Mouse (Mus musculus) frontal cortex, adult 2 months (tissue): ENCODE data around the gene Recql. TPM values are rescaled to one million over a fixed set of nuclear protein-coding genes. Genes with fewer than 3 reads are reported as not detected.
"Not testable (repeated sequence)": the region's sequence is repeated elsewhere in the genome, so short reads cannot be mapped to it uniquely, and the experiment has no call there.

Source experiments
- DNase-seq, 2 experiments: peaks; one replicate each; pipeline ENCODE4 v3.0.0; 2022; ENCODE audit warnings: low spot score in 1 of 2; ENCODE audit errors: extremely low spot score in 1 of 2
- polyA plus RNA-seq: library from polyadenylated mRNA; depleted of rRNA; stranded (reverse); fragments of >200 nt; gene quantifications from 2 replicates; pipeline ENCODE4 v1.2.3, GENCODE M21; 2012

Recql gene
- polyA plus RNA-seq, 1 experiment = 15.2 TPM

- no peak for DNase-seq
Observed at GRCm38 (mm10) chr6:142366473-142367018, 20.3 kb downstream of the Recql start.

- DNase-seq = no peak
Observed at GRCm38 (mm10) chr6:142365742-142366472, 21.0 kb downstream of the Recql start.

GRCm38 (mm10) chr6:142363019-142363576 lies 23.8 kb downstream of the Recql start:
- peak in 1 of 2 experiments; percentile 31 for DNase-seq

- DNase-seq = no peak
Observed at GRCm38 (mm10) chr6:142362036-142362435, 24.9 kb downstream of the Recql start.

GRCm38 (mm10) chr6:142357106-142357505 lies 29.8 kb downstream of the Recql start:
- DNase-seq = no peak

- DNase-seq = not testable (repeated sequence)
Observed at GRCm38 (mm10) chr6:142352099-142352498, 34.8 kb downstream of the Recql start.

GRCm38 (mm10) chr6:142347431-142348385 lies 39.2 kb downstream of the Recql start:
- DNase-seq = no peak

- no peak for DNase-seq
Observed at GRCm38 (mm10) chr6:142346181-142347110, 40.4 kb downstream of the Recql start.

GRCm38 (mm10) chr6:142345440-142346038 lies 41.3 kb downstream of the Recql start, which contains the start of gene Pyroxd1:
Pyroxd1 (plus strand) TSS chr6:142345654.
- DNase-seq = peak; percentile 79 to 91

- DNase-seq = peak in 1 of 2 experiments; percentile 73
Observed at GRCm38 (mm10) chr6:142343561-142343960, 43.3 kb downstream of the Recql start.

GRCm38 (mm10) chr6:142339576-142339975 lies 47.3 kb downstream of the Recql start:
- DNase-seq = no peak

GRCm38 (mm10) chr6:142338961-142339360 lies 47.9 kb downstream of the Recql start:
- DNase-seq = no peak

GRCm38 (mm10) chr6:142329201-142329600 lies 57.7 kb downstream of the Recql start:
- DNase-seq = no peak

- DNase-seq = no peak
Observed at GRCm38 (mm10) chr6:142326598-142326997, 60.3 kb downstream of the Recql start.

GRCm38 (mm10) chr6:142322881-142323280 lies 64.0 kb downstream of the Recql start, which contains the start of gene Slco1a5:
Slco1a5 (minus strand) TSS chr6:142322981.
- no peak for DNase-seq

- DNase-seq = no peak
Observed at GRCm38 (mm10) chr6:142317106-142317505, 69.8 kb downstream of the Recql start.

- DNase-seq = no peak
Observed at GRCm38 (mm10) chr6:142314285-142314684, 72.6 kb downstream of the Recql start.

- DNase-seq = no peak
Observed at GRCm38 (mm10) chr6:142305076-142305475, 81.8 kb downstream of the Recql start.
